Mouse (Mus musculus) splenic B cell, adult 2 months (primary cell): ENCODE measurements around the gene Zfhx3.
A peak's percentile ranks its signal among the peaks of the same experiment; 100 is the strongest.

Experiments
- DNase-seq: peaks from one replicate; pipeline ENCODE4 v3.0.0-alpha.2; 2011; ENCODE audit warnings: low read depth, low spot score
- H3K27me3 ChIP-seq: 2 replicates; pipeline ENCODE4 v1.6.1; 2012; ENCODE audit warnings: mild to moderate bottlenecking, low read length, moderate library complexity, mixed read lengths; ENCODE audit not compliant: control insufficient read depth, poor library complexity, insufficient read depth, severe bottlenecking
- H3K36me3 ChIP-seq: 2 replicates; pipeline ENCODE4 v1.6.1; 2012; ENCODE audit warnings: mild to moderate bottlenecking, low read length, moderate library complexity, mixed read lengths; ENCODE audit not compliant: control insufficient read depth, poor library complexity, insufficient read depth, severe bottlenecking

The Zfhx3 gene

GRCm38 (mm10) chr8:108277960-108278359 is 335.5 kb downstream of the Zfhx3 start:
- Histone ChIP-seq H3K27me3 (no peaks in the 10 kb centered on the region), H3K36me3 (no peaks in the 10 kb centered on the region)
- no peak for DNase-seq

DNA sequence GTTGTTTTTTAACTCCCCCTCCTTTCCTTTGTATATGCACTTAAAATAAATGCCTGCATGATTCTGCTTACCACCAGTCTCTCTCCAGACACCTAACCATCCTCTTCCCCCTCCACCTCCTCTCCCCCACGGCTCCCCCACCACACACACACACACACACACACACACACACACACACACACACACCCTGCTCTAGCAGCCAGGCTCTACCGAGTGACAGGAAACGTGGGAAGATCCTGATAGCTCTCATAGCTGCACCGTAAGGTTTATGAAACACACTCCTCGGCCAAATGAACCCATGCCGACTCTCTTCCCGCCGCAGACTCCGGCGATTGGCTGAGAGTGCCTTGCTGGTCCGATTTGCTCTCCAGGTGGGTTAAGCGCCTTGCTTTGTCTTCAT is 339.5 kb downstream of the Zfhx3 start:
- Histone ChIP-seq H3K36me3 (no peaks in the 10 kb centered on the region), H3K27me3 (no peaks in the 10 kb centered on the region)
- no peak for DNase-seq

- DNase-seq, result peak; percentile 2
Observed at GRCm38 (mm10) chr8:108286117-108286516, 343.7 kb downstream of the Zfhx3 start.

DNA sequence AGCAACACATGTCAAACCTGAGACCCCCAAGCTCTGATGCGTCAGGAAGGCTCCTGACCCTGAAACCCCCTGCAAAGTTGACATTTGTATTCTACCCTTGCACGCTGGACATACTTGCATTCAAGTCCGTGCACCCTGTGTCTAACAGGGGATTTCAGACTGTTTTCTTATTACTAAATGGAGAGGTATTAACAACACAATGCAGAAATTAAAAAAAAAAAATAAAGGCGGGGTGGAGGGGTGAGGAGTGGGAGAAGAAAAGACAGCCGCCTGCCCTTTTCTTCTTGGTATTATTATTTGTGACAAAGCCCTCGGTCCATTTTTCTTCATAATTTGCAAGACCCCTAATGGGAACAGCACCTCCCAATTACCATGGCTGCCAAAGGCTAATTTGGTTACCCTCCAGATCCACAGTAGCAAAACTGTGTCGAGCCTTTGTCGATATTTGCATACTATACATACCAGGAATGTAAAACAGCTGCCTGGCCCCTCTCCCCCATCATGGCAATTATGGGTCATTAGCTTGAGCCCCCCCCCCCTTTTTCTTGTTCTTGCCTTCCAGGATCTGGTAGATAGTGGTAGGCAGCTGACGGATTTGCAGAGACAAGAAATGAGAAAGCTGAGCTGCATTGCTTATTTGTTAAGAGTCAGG is 358.6 kb downstream of the Zfhx3 start:
- no peak for DNase-seq
- no peaks in the 10 kb centered on the region for H3K36me3 ChIP-seq

More at GRCm38 (mm10) chr8:108286117-108286516, 343.7 kb downstream of the Zfhx3 start:
- H3K36me3 ChIP-seq, result no peaks in the 10 kb centered on the region
- H3K27me3 ChIP-seq, result no peaks in the 10 kb centered on the region; the same call in 1 of the 2 replicates

GRCm38 (mm10) chr8:108301654-108302053 is 359.2 kb downstream of the Zfhx3 start:
- Histone ChIP-seq H3K27me3 (no peaks in the 10 kb centered on the region; the same call in 1 of the 2 replicates), H3K36me3 (no peaks in the 10 kb centered on the region)
- DNase-seq, result no peak

More for the DNA sequence above, 358.6 kb downstream of the Zfhx3 start:
- no peaks in the 10 kb centered on the region; the same call in 1 of the 2 replicates for H3K27me3 ChIP-seq

- Histone ChIP-seq H3K36me3 (no peaks in the 10 kb centered on the region), H3K27me3 (no peaks in the 10 kb centered on the region)
- no peak for DNase-seq
Observed at GRCm38 (mm10) chr8:108305368-108305767, 362.9 kb downstream of the Zfhx3 start.

GRCm38 (mm10) chr8:108309525-108310246 is 367.2 kb downstream of the Zfhx3 start:
- no peak for DNase-seq
- Histone ChIP-seq H3K27me3 (no peaks in the 10 kb centered on the region), H3K36me3 (no peaks in the 10 kb centered on the region)

DNA sequence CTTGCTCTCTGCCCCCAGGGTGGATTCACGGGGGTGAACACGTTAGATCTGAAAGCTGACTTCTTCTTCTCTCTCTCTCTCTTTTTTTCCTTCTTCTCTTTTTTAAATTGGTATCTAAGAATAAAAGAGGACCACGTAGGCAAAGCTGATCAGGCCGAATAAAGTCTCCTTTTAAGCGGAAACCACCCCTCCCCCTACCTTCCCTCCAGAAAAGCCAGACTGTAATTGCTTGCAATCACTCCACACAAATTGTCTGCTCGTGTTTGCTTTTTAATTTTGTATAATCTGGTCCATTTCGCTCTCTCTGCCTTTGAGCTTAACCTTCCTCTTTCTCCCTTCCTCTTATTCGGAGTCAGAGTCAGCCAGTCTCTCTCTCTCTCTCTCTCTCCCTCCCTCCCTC is 372.6 kb downstream of the Zfhx3 start:
- H3K36me3 ChIP-seq, result no peaks in the 10 kb centered on the region
- DNase-seq, result no peak
- H3K27me3 ChIP-seq, result no peaks in the 10 kb centered on the region

DNA sequence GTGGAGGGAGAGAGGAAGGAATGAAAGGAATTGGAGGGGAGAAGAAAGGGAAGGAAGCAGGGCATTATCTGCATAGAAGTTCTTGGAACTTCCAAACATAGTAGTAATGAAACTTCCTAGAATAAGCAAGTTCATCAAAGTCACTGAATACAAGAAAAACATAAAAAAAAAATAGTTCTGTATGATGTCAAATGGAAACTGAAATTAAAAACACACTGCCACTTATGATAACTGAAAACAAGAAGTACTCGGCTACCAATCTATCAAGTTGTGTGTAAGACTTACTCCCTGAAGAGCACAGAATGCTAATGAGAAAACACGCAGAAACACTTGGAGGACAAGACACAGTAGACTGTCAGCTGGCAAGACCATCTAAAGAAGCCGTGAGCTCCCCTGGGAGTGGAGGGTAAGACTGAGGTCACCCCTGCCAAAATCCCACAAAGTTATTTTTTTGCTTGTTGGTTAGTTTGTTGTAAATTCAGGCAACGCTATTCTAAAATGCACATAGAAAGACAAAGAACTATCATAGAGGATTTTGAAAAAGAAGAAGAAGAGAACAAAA is 375.2 kb downstream of the Zfhx3 start:
- DNase-seq, result no peak
- H3K27me3 ChIP-seq, result no peaks in the 10 kb centered on the region

GRCm38 (mm10) chr8:108327711-108328110 is 385.3 kb downstream of the Zfhx3 start:
- no peak for DNase-seq
- Histone ChIP-seq H3K36me3 (no peaks in the 10 kb centered on the region), H3K27me3 (no peaks in the 10 kb centered on the region)

More for the DNA sequence above, 375.2 kb downstream of the Zfhx3 start:
- H3K36me3 ChIP-seq, result no peaks in the 10 kb centered on the region

GRCm38 (mm10) chr8:108348352-108348751 is 405.9 kb downstream of the Zfhx3 start:
- DNase-seq, result no peak
- H3K36me3 ChIP-seq, result no peaks in the 10 kb centered on the region
- no peaks in the 10 kb centered on the region for H3K27me3 ChIP-seq

DNA sequence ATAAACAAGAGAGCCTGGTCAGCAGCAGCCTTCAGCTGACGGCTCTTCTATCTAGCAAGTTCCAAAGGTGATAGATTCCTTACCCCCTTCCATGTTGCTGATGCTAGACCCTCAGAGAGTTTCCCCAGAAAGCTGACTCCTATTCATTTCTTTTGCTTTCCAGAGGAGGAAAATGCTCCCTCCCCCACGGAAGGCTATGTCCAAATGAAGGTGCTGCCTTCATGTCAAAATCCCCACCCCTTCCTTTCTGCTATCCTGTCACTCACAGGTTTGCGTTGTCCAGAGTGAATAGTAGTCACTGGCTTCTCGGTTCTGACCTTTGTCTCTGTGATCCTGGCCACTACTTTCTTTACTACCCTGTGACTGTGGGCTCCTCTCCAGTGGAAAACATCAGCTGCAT is 406.3 kb downstream of the Zfhx3 start:
- Histone ChIP-seq H3K27me3 (no peaks in the 10 kb centered on the region), H3K36me3 (no peaks in the 10 kb centered on the region)
- DNase-seq, result no peak

- Histone ChIP-seq H3K27me3 (no peaks in the 10 kb centered on the region), H3K36me3 (no peaks in the 10 kb centered on the region)
- DNase-seq, result no peak
Observed at GRCm38 (mm10) chr8:108355119-108355777, 412.8 kb downstream of the Zfhx3 start.

- DNase-seq, result no peak
- H3K36me3 ChIP-seq, result no peaks in the 10 kb centered on the region
- H3K27me3 ChIP-seq, result no peaks in the 10 kb centered on the region
Observed at GRCm38 (mm10) chr8:108361402-108361801, 419.0 kb downstream of the Zfhx3 start.

DNA sequence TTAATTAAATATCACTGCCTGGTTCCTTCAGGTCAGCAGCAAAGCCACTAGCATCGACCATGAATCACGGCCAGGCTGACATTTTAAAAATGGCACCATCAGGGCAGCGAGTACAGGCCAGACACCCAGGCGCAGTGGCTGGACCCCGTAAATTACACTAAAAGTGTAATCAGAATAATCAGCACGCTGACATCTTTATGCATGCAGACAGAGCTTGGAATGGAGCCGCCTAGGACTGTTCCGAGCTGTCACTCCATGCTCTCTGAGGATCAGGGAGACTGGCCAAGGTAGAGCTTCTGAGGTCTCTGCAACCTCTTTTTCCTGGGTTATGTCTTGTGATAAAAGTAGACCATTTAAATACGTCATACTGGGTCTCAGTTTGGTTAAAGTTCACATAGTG is 420.0 kb downstream of the Zfhx3 start:
- DNase-seq, result no peak
- no peaks in the 10 kb centered on the region for H3K36me3 ChIP-seq
- H3K27me3 ChIP-seq, result no peaks in the 10 kb centered on the region
